Mouse (Mus musculus) cerebellum, postnatal 4 days (tissue): ENCODE measurements around the gene Pramef8.
"Not testable (repeated sequence)": the region's sequence is repeated elsewhere in the genome, so short reads cannot be mapped to it uniquely, and the experiment has no call there.

Experiments used
- DNase-seq, 2 experiments: peaks; one replicate each; pipeline ENCODE4 v3.0.0; 2022; ENCODE audit warnings: low spot score in 2 of 2, mixed read lengths in 1 of 2

The Pramef8 gene

DNA sequence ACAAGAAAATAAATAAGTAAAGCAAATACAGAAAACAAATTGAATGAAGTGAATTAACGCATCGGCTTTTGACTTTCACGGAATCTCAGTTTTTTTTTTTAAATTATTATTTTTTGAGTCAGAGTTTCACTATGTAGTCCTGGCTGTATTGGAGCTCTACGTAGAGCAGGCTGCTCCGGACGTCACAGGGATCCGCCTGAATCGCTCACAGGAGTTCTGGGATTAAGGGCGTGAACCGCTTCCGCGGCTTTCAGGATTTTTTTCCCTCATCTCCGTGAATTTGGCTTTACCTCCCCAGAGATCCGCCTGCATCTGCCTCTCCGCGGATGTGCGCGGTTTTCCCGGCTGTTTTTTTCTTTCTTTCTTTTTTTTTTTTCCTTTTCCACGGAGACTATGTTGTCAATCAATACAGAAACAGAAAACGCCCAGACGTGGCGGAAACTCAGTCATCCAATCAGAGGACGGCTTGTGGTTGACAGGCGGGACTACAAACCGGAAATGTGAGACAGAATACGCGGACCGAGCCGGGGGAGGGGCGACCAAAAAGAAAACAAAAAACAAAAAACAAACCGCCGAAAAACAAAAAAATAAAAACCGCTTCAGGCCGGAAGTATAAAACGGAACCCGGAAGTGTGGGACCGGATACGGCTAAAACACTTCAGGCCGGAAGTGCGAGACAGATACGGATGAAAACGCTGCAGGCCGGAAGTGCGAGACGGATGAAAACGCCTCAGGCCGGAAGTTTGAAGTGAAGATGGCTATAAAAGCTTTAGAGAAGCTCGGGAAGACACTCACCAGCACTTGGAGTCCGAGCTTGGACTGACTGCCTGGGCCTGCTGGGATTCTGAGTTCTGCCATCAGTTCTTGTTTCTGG, at the start of gene Pramef8:
Pramef8 (plus strand) TSS at position 208 of the 874 bp plus-strand sequence.
- peak; percentile 77 to 87 for DNase-seq

GRCm38 (mm10) chr4:143366415-143367041, 45.7 kb upstream of the Pramef8 start:
- no peak for DNase-seq

DNA sequence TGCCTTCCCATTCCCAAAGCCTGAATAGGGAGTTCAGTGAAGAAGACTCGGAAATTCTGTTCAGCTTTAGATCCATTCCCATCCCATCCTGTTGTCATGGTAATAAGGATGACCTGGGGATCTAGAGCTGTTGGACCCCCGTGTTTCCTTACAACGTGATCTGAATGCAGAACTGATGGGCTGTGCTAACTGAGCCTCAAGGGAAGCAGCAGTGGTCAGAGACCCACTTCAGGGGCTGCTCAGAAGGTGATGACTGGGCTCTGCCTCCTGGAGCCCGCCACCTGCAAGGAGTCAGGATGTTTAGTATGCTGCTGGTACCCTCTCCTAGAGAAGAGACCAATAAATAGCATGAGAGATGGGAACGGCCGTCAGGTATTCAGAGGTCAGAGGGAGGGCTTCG, 32.7 kb upstream of the Pramef8 start:
- DNase-seq = no peak

DNA sequence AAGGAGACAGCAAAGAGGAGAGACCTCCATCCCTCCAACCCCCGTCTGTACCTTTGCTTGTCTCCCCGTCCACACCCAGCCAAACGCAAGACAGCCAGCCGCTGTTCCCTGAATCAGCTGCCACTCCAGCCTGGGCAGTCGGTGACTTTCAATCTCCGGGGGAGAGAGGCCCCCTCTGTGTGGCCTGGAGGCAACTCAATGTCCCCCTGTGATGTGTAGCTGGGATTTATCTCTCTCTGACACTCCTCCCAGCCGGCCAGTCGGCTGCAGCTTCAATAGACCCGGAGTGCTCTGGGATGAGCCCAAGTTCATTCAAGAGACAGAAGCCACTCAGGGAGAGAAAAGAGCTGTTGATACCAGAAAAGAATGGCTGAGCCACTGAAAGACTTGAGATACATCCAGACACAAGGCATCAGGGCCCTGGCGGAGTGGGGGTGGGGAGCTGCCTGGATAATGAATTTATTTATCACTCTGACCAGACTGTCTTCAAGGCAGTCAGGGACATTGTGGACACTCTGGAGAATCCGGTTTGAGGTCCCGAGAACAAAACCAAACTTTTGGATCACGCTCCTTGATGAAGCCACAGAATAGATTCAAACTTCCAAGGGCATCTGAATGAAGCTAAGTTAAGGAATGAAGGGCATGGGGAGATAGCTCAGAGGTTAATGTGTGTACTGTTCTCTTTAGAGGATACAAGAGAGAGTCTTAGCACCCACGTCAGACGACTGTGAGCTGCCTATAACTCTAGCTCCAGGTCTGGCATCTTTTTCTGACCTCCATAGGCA, 32.1 kb upstream of the Pramef8 start:
- DNase-seq = peak in 1 of 2 experiments; percentile 7

GRCm38 (mm10) chr4:143380716-143381004, 31.6 kb upstream of the Pramef8 start:
- peak in 1 of 2 experiments; percentile 51 for DNase-seq

DNA sequence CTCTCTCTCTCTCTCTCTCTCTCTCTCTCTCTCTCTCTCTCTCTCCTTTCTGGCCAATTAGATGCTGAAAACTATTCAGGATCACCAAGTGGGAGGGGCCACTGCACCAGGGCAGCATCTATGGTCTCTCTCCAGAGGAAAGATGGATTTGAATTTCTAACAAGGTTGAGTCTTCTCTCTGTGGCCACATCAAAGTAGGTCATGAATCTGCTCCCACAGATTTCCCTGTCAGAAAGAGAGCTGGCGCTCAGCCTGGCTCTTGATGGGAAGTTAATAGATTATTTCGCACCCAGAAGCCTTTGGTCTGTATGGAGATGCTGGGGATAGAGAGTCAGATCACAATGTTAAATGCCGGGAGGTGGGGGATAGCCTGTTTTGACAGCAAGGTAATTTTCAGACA, 30.1 kb upstream of the Pramef8 start:
- DNase-seq = no peak

DNA sequence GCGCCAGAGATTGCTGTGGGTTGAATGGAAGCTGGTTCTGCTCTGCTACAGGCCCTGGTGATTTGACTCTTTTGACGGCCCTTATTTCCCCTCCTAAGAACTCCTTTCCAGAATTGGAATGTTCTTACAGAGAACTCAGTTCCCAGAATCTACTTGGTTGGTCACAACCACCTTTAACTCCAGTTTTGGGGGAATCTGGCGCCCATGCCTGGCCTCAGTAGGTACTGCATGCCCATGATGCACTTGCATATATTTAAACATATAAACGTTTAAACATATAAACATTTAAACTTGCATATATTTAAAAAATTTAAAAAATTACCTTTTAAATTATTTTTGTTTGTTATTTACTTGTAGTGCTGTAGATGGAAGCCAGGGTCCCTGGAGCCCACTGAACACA, 28.6 kb upstream of the Pramef8 start:
- DNase-seq = peak in 1 of 2 experiments; percentile 18

DNA sequence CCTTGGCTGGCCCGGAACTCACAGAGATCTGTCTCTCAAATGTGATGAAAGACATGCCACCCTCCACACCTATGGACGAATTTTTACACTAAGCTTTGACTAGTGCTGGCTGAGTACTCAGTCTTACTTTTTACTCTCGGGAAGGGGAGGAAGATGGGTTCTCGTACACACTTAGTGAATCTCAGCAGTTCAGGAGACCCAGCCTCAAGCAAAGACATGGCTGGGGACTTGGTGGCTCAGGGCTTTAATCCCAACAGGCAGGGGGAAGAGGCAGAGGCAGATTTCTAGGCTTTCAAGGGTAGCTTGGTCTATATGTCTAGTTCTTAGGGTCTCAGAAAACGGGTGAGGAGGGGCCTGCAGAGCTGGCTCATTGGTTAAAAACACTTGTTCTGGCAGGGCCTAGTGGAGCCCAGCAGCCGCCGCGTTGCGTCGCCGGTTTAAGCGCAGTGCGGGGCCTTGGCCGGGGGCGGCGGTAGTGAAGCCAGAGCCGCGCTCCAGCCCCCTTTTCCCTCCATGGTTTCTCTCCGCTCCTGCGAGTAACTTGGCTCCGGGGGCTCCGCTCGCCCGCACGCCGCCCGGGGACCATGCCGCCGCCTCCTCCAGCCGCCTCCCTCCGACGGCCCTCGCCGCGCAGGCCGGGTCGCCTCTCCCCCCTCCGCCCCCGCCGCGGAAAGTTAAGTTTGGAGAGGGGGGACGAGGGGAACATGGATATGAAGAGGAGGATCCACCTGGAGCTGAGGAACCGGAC, 23.1 kb upstream of the Pramef8 start:
- DNase-seq = peak; percentile 42 to 59

GRCm38 (mm10) chr4:143394181-143394580, 18.0 kb upstream of the Pramef8 start, which contains the start of gene Pramel1:
Gene Pramel1, plus strand, starts transcription at chr4:143394428.
- no peak for DNase-seq

- no peak for DNase-seq
Measured at GRCm38 (mm10) chr4:143411566-143412218, 534 bp upstream of the Pramef8 start.

GRCm38 (mm10) chr4:143413621-143414020, 1.4 kb downstream of the Pramef8 start:
- DNase-seq = no peak

DNA sequence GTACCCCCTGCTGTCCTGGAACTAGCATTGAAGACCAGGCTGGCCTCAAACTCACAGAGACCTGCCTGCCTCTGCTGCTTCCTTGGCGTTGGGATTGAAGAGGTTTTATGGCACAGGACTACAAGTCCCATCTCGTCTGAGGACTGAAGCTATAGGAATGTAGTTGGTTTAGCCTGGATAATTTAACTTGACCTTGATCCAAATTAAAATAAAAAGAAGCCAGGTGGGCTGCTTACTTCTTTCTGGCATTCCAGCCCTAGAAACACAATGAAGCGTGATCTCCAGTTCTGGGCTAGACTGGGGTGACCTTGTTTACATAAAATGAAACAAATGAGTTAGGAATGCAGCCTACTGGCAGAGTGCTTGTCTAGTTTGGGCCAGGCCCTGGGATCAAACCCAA, 1.9 kb downstream of the Pramef8 start:
- DNase-seq = no peak

- DNase-seq = not testable (repeated sequence)
Measured at GRCm38 (mm10) chr4:143426770-143427169, 14.5 kb downstream of the Pramef8 start.

DNA sequence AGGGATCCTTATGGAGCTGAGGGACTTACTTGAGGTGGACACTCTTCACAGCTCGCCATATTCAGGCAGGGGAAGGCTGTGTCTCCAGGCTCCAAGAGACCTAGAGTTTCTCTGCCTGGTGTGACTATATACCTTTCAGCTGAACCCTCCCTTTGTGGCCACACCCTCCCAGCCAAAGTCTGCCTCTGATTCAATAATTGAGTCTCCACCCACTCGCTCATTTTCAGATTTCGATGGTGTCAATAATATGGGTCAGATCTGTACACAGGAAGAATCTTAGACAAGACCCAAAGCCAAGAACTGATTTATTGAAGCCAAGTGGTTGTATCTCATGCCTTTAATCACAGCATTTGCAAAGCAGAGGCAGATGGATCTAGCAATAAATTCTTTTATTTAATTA, 38.0 kb downstream of the Pramef8 start, which contains the start of gene Oog4:
Oog4 (minus strand) TSS at position 101 of the 400 bp plus-strand sequence.
- DNase-seq = no peak
